Mouse (Mus musculus) embryo, embryonic 11 days (tissue): ENCODE data around the gene BC030500.

Experiments used
- DNase-seq: peaks from one replicate; pipeline ENCODE4 v3.0.0-alpha.2; 2015

BC030500 gene

GRCm38 (mm10) chr8:58911677-58912076 lies at the start of gene BC030500:
Gene BC030500, plus strand, starts transcription at chr8:58911755.
- DNase-seq: no peak

- peak; percentile 68 for DNase-seq
These were observed 25.1 kb upstream of the BC030500 start for GRCm38 (mm10) chr8:58886405-58886804.

GRCm38 (mm10) chr8:58890591-58890990 lies 21.0 kb upstream of the BC030500 start:
- DNase-seq: no peak

GRCm38 (mm10) chr8:58895960-58896359 lies 15.6 kb upstream of the BC030500 start:
- no peak for DNase-seq

GRCm38 (mm10) chr8:58904465-58904864 lies 7.1 kb upstream of the BC030500 start:
- DNase-seq: no peak

- DNase-seq: peak; percentile 59
These were observed 763 bp downstream of the BC030500 start, which contains the start of gene Galntl6 for GRCm38 (mm10) chr8:58912196-58912839. Gene Galntl6, minus strand, starts transcription at chr8:58912640.

GRCm38 (mm10) chr8:58912840-58913639 lies 1.5 kb downstream of the BC030500 start:
- DNase-seq: peak; percentile 27

- no peak for DNase-seq
These were observed 2.0 kb downstream of the BC030500 start for GRCm38 (mm10) chr8:58913640-58913968.

- no peak for DNase-seq
These were observed 3.6 kb downstream of the BC030500 start for GRCm38 (mm10) chr8:58915142-58915541.

GRCm38 (mm10) chr8:58931066-58931465 lies 19.5 kb downstream of the BC030500 start:
- no peak for DNase-seq

GRCm38 (mm10) chr8:58943773-58944172 lies 32.2 kb downstream of the BC030500 start:
- no peak for DNase-seq

- no peak for DNase-seq
These were observed 45.7 kb downstream of the BC030500 start for GRCm38 (mm10) chr8:58957195-58957739.
